Mouse (Mus musculus): ENCODE data around the gene Kif14.

DNA sequence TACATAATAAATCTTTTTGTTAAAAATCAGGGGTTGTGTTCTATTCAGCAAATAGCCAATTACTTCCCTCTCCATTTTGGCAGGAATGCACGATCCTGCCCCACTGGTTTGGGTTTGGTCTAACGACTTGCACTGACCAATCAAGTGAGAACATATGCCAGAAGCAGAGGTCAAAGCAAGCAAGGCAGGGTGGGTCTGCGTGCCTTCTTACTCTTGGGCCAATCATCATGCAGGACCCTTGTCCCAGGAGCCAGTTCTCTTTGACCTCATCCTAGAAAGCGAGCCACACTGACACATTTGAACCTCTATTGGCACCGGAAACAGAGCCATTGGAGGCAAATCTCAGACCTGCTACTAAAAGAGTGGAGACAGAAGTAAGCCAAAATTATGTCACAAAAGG, 15.9 kb upstream of the Kif14 start:
- TF ChIP-seq EP300 (IDR thresholded peaks at IDR 0.05; ENCODE audit: insufficient read depth, low read depth, low read length) (no peak), CTCF (IDR thresholded peaks at IDR 0.05) (no peak), POLR2A (IDR thresholded peaks at IDR 0.05; ENCODE audit: insufficient read depth, low read depth, low read length) (no peak)

Measured in heart, adult 2 months (tissue).